Mouse (Mus musculus): Measurements from ENCODE around the gene Hsp90aa1. TPM values are rescaled to one million over a fixed set of nuclear protein-coding genes. Genes with fewer than 3 reads are reported as not detected.

Gene Hsp90aa1
- polyA plus RNA-seq, 1 experiment = 542 TPM

DNA sequence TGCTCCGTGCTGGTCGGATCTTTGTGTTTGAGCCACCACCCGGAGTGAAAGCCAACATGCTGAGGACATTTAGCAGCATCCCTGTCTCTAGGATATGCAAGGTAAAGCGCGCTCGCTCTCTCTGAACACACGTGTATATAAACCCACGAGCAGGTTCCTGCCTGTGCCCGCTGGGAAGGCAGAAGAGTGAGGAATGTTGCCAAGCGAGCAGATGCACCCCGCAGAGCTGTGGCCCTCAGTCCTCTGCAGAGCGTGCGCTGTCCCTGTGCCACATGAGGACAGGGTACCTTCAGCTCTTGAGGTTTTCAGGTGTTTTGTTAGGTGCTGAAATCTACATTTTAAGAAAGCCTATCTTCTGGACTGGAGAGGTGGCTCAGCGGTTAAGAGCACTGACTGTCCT lies 40.8 kb downstream of the Hsp90aa1 start:
- H3K4me1 ChIP-seq (ENCODE audit: control insufficient read depth, insufficient read depth, low read length) = no peaks in the 10 kb centered on the region
- no peak for TF ChIP-seq CTCF (IDR thresholded peaks at IDR 0.05; ENCODE audit: extremely low read depth, insufficient read depth, low read length)
- TF ChIP-seq POLR2A (IDR thresholded peaks at IDR 0.05; ENCODE audit: extremely low read depth, insufficient read depth, low read length) = no peak
- no peak overlapping the region for H3K4me3 ChIP-seq (ENCODE audit: insufficient read depth, low read length)
- H3K27ac ChIP-seq (ENCODE audit: insufficient read depth, low read length) = no peak overlapping the region

DNA sequence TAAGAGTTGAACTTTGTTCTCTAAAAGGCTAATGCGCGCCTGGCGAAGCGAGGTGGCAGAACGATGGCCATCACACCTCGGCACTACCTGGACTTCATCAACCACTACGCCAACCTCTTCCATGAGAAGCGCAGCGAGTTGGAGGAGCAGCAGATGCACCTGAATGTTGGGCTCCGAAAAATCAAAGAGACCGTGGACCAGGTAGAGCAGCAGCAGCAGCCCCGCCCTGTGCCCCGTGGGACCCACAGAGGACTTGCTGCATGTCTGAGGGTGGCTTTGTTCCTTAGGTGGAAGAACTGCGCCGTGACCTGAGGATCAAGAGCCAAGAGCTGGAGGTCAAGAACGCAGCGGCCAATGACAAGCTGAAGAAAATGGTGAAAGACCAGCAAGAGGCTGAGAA lies 51.1 kb downstream of the Hsp90aa1 start:
- Histone ChIP-seq H3K27ac (ENCODE audit: insufficient read depth, low read length) (no peak overlapping the region), H3K4me1 (ENCODE audit: control insufficient read depth, insufficient read depth, low read length) (no peaks in the 10 kb centered on the region), H3K4me3 (ENCODE audit: insufficient read depth, low read length) (no peak overlapping the region)
- TF ChIP-seq POLR2A (IDR thresholded peaks at IDR 0.05; ENCODE audit: extremely low read depth, insufficient read depth, low read length) = no peak
- TF ChIP-seq CTCF (IDR thresholded peaks at IDR 0.05; ENCODE audit: extremely low read depth, insufficient read depth, low read length) = no peak

DNA sequence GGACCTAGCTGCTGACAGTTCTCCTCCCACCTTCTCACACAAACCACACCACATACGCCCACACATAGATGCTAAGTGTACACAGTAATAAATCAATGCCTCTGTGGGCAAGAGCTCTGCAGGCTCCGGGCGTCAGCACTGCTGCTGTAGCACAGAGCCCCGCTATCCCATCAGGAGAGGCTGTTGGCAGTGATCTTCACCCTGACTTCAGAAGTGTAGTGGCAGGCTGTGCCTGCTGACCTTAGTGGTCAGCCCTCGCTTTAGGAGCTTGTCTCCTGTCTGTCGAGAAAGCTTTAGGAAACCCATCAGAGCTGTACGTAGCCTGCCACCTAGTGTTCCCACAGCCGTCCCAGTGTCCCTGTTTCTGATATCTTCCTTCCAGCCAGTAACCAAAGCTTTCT lies 52.3 kb downstream of the Hsp90aa1 start:
- no peak overlapping the region for H3K4me3 ChIP-seq (ENCODE audit: insufficient read depth, low read length)
- no peak overlapping the region for H3K27ac ChIP-seq (ENCODE audit: insufficient read depth, low read length)
- no peaks in the 10 kb centered on the region for H3K4me1 ChIP-seq (ENCODE audit: control insufficient read depth, insufficient read depth, low read length)
- TF ChIP-seq CTCF (IDR thresholded peaks at IDR 0.05; ENCODE audit: extremely low read depth, insufficient read depth, low read length) = peak; percentile 12; the same call in 1 of the 2 replicates
- no peak for TF ChIP-seq POLR2A (IDR thresholded peaks at IDR 0.05; ENCODE audit: extremely low read depth, insufficient read depth, low read length)

Other genes with a start within 250 kb of the Hsp90aa1 start
- gene Dync1h1, start 101.3 kb downstream of the Hsp90aa1 start, polyA plus RNA-seq (2012; rRNA removed) = 279 and 350 TPM in 2 replicates
- not detected in 2 replicates for gene 1700001K19Rik, start 20.1 kb downstream of the Hsp90aa1 start, polyA plus RNA-seq (2012; rRNA removed)
- 23.9 and 24.2 TPM in 2 replicates for gene Wdr20, start 35.2 kb upstream of the Hsp90aa1 start, polyA plus RNA-seq (2012; rRNA removed)
- gene Mok, start 138.2 kb upstream of the Hsp90aa1 start, polyA plus RNA-seq (2012; rRNA removed) = 10.6 and 12.4 TPM in 2 replicates
- 7.0 and 7.8 TPM in 2 replicates for gene Zfp839, start 147.5 kb upstream of the Hsp90aa1 start, polyA plus RNA-seq (2012; rRNA removed)
- gene Cinp, start 186.4 kb upstream of the Hsp90aa1 start, polyA plus RNA-seq (2012; rRNA removed) = 116 and 121 TPM in 2 replicates
- 35.3 and 36.9 TPM in 2 replicates for gene Tecpr2, start 186.5 kb upstream of the Hsp90aa1 start, polyA plus RNA-seq (2012; rRNA removed)